Mouse (Mus musculus) mouse trophoblast stem cell (cell line): ENCODE measurements around the gene Mybpc2.

ENCODE experiments used
- in situ Hi-C, 2 experiments: fragments of 300-500 bp; cut with MseI, MboI; formaldehyde crosslinking; loops; 2 replicates in 1 of 2; 3 replicates in 1 of 2; pipeline ENCODE4 v1.15.1; 2025

Gene Mybpc2

GRCm38 (mm10) chr7:44465111-44465510 is 59.3 kb downstream of the Mybpc2 start, which contains the start of gene Aspdh:
Aspdh (plus strand) TSS chr7:44465391.
- in situ Hi-C loops: no loop called here

- in situ Hi-C loops: no loop called here
These were observed 59.9 kb downstream of the Mybpc2 start for GRCm38 (mm10) chr7:44464511-44464910.

- in situ Hi-C loops: no loop called here
These were observed 60.8 kb downstream of the Mybpc2 start for GRCm38 (mm10) chr7:44463556-44464225.

GRCm38 (mm10) chr7:44463056-44463425 is 61.4 kb downstream of the Mybpc2 start:
- in situ Hi-C loops: no loop called here

GRCm38 (mm10) chr7:44462218-44463055 is 62.0 kb downstream of the Mybpc2 start:
- in situ Hi-C loops: no loop called here

- in situ Hi-C loops: no loop called here
These were observed 62.8 kb downstream of the Mybpc2 start for GRCm38 (mm10) chr7:44461503-44462217.

GRCm38 (mm10) chr7:44460767-44461502 is 63.5 kb downstream of the Mybpc2 start:
- in situ Hi-C loops: no loop called here

- in situ Hi-C loops: no loop called here
These were observed 64.4 kb downstream of the Mybpc2 start for GRCm38 (mm10) chr7:44460067-44460466.

GRCm38 (mm10) chr7:44456302-44456701 is 68.2 kb downstream of the Mybpc2 start:
- in situ Hi-C loops: no loop called here

- in situ Hi-C loops: no loop called here
These were observed 71.2 kb downstream of the Mybpc2 start for GRCm38 (mm10) chr7:44453256-44453655.
